Mouse (Mus musculus) kidney, embryonic 14.5 days (tissue): ENCODE data around the gene Arpc2. TPM values are rescaled to one million over a fixed set of nuclear protein-coding genes. Genes with fewer than 3 reads are reported as not detected.

Experiments
- ATAC-seq: fragments of 200-750 bp; cut with Nextera tagmentation; 2 replicates; pipeline ENCODE4 v1.8.0; 2017; ENCODE audit warnings: moderate number of reproducible peaks, mild to moderate bottlenecking, moderate TSS enrichment, moderate library complexity; ENCODE audit not compliant: low FRiP score, low TSS enrichment
- H3K27ac ChIP-seq: fragments of 300-500 bp; sonication (generic); 2 replicates; pipeline ENCODE4 v1.5.1; 2014; ENCODE audit warnings: low read depth, mild to moderate bottlenecking, low read length, moderate library complexity, mixed read lengths
- H3K27me3 ChIP-seq: fragments of 300-500 bp; sonication (generic); 2 replicates; pipeline ENCODE4 v1.6.1; 2014; ENCODE audit warnings: mild to moderate bottlenecking, low read length; ENCODE audit not compliant: control insufficient read depth, insufficient read depth
- H3K36me3 ChIP-seq: fragments of 300-500 bp; sonication (generic); 2 replicates; pipeline ENCODE4 v1.6.1; 2014; ENCODE audit warnings: low read length, mixed read lengths; ENCODE audit not compliant: control insufficient read depth, insufficient read depth
- H3K4me1 ChIP-seq: fragments of 300-500 bp; sonication (generic); 2 replicates; pipeline ENCODE4 v1.6.1; 2014; ENCODE audit warnings: low read length, mixed read lengths; ENCODE audit not compliant: control insufficient read depth, insufficient read depth
- H3K4me2 ChIP-seq: fragments of 300-500 bp; sonication (generic); replicated peaks from 2 replicates; pipeline ENCODE4 v1.6.1; 2014; ENCODE audit warnings: low read depth, mild to moderate bottlenecking, low read length
- H3K4me3 ChIP-seq: fragments of 300-500 bp; sonication (generic); 2 replicates; pipeline ENCODE4 v1.5.1; 2014; ENCODE audit warnings: mild to moderate bottlenecking, low read length
- H3K9ac ChIP-seq: fragments of 300-500 bp; sonication (generic); 2 replicates; pipeline ENCODE4 v1.6.1; 2014; ENCODE audit warnings: low read depth, mild to moderate bottlenecking, low read length, moderate library complexity
- H3K9me3 ChIP-seq: fragments of 300-500 bp; sonication (generic); 2 replicates; pipeline ENCODE4 v1.6.1; 2016; ENCODE audit warnings: low read length; ENCODE audit not compliant: control insufficient read depth
- WGBS: fragments of 180-500 bp; shearing (Covaris S2); extraction: QIAGEN DNeasy Blood & Tissue Kit; methylation state at CpG from one replicate; pipeline ENCODE4 v1.1.7; 2014; 5-methylcytosine and 5-hydroxymethylcytosine counted together
- polyA plus RNA-seq: library from polyadenylated mRNA; unstranded; fragments of >200 nt; fragmentation: Nextera tagmentation; extraction: Ambion mirVana; gene quantifications from 2 replicates; pipeline ENCODE4 v1.2.1, GENCODE M21; 2014

The Arpc2 gene
- polyA plus RNA-seq, 1 experiment from 2014 or later = 378 TPM

- Histone ChIP-seq H3K4me1 (peaks cover 28% of the 10 kb centered on the region), H3K4me3 (no peak overlapping the region), H3K9me3 (no peaks in the 10 kb centered on the region), H3K9ac (no peak overlapping the region), H3K27ac (no peak overlapping the region), H3K4me2 (no peak overlapping the region), H3K36me3 (peaks cover 47% of the 10 kb centered on the region; the same call in 1 of the 2 replicates), H3K27me3 (no peaks in the 10 kb centered on the region)
- WGBS = 88% methylated on average over 11 of the region's 11 CpGs
- ATAC-seq = no peak
Measured at GRCm38 (mm10) chr1:74292331-74293020, 56.6 kb downstream of the Arpc2 start.

- Histone ChIP-seq H3K4me1 (peaks cover 32% of the 10 kb centered on the region), H3K4me3 (no peak overlapping the region), H3K9me3 (no peaks in the 10 kb centered on the region), H3K27me3 (no peaks in the 10 kb centered on the region), H3K36me3 (peaks cover 46% of the 10 kb centered on the region; the same call in 1 of the 2 replicates), H3K9ac (no peak overlapping the region), H3K27ac (no peak overlapping the region), H3K4me2 (no peak overlapping the region)
- 87% methylated on average over 8 of the region's 8 CpGs for WGBS
- ATAC-seq = no peak
Measured at GRCm38 (mm10) chr1:74293306-74293960, 57.5 kb downstream of the Arpc2 start.

GRCm38 (mm10) chr1:74294090-74294643 is 58.3 kb downstream of the Arpc2 start:
- no peak overlapping the region for H3K4me2 ChIP-seq
- peaks cover 39% of the 10 kb centered on the region; the same call in 1 of the 2 replicates for H3K36me3 ChIP-seq
- H3K4me1 ChIP-seq = peaks cover 34% of the 10 kb centered on the region
- H3K27ac ChIP-seq = no peak overlapping the region
- H3K9me3 ChIP-seq = no peaks in the 10 kb centered on the region
- WGBS = 98% methylated on average over 3 of the region's 3 CpGs
- no peak overlapping the region for H3K4me3 ChIP-seq
- no peaks in the 10 kb centered on the region for H3K27me3 ChIP-seq
- no peak overlapping the region for H3K9ac ChIP-seq
- no peak for ATAC-seq

GRCm38 (mm10) chr1:74294733-74295455 is 59.0 kb downstream of the Arpc2 start:
- no peak for ATAC-seq
- Histone ChIP-seq H3K27ac (peak overlapping the region; percentile 95), H3K27me3 (no peaks in the 10 kb centered on the region), H3K9ac (peak overlapping the region; percentile 50; the same call in 1 of the 2 replicates), H3K36me3 (peaks cover 34% of the 10 kb centered on the region; the same call in 1 of the 2 replicates), H3K4me2 (no peak overlapping the region), H3K9me3 (no peaks in the 10 kb centered on the region), H3K4me1 (peaks cover 37% of the 10 kb centered on the region), H3K4me3 (no peak overlapping the region)
- WGBS = 86% methylated on average over 6 of the region's 6 CpGs

GRCm38 (mm10) chr1:74295456-74296171 is 59.7 kb downstream of the Arpc2 start:
- Histone ChIP-seq H3K4me3 (peak overlapping the region; percentile 13; the same call in 1 of the 2 replicates), H3K9me3 (no peaks in the 10 kb centered on the region), H3K4me1 (peaks cover 37% of the 10 kb centered on the region), H3K4me2 (peak overlapping the region; percentile 34), H3K27ac (peak overlapping the region; percentile 95), H3K27me3 (no peaks in the 10 kb centered on the region), H3K9ac (peak overlapping the region; percentile 50; the same call in 1 of the 2 replicates), H3K36me3 (peaks cover 27% of the 10 kb centered on the region; the same call in 1 of the 2 replicates)
- 13% methylated on average over 9 of the region's 9 CpGs for WGBS
- ATAC-seq = peak; percentile 90

GRCm38 (mm10) chr1:74296477-74296876 is 60.6 kb downstream of the Arpc2 start:
- no peaks in the 10 kb centered on the region for H3K9me3 ChIP-seq
- H3K4me2 ChIP-seq = peak overlapping the region; percentile 34; the same call in 1 of the 2 replicates
- H3K4me3 ChIP-seq = no peak overlapping the region
- H3K27ac ChIP-seq = peak overlapping the region; percentile 95
- H3K36me3 ChIP-seq = peaks cover 21% of the 10 kb centered on the region; the same call in 1 of the 2 replicates
- H3K27me3 ChIP-seq = no peaks in the 10 kb centered on the region
- peaks cover 37% of the 10 kb centered on the region for H3K4me1 ChIP-seq
- peak; percentile 40; the same call in 1 of the 2 replicates for ATAC-seq
- WGBS = 10% methylated on average over 6 of the region's 6 CpGs
- H3K9ac ChIP-seq = no peak overlapping the region

- WGBS = 42% methylated on average over 3 of the region's 3 CpGs
- no peak overlapping the region for H3K4me3 ChIP-seq
- peak overlapping the region; percentile 95 for H3K27ac ChIP-seq
- H3K4me1 ChIP-seq = peaks cover 37% of the 10 kb centered on the region
- peaks cover 14% of the 10 kb centered on the region; the same call in 1 of the 2 replicates for H3K36me3 ChIP-seq
- H3K4me2 ChIP-seq = no peak overlapping the region
- H3K9ac ChIP-seq = no peak overlapping the region
- no peaks in the 10 kb centered on the region for H3K27me3 ChIP-seq
- 0 out of 2 replicates have a peak, but pooled peaks have one; percentile 6 for ATAC-seq
- H3K9me3 ChIP-seq = no peaks in the 10 kb centered on the region
Measured at GRCm38 (mm10) chr1:74297269-74297668, 61.4 kb downstream of the Arpc2 start.

- H3K9me3 ChIP-seq = no peaks in the 10 kb centered on the region
- ATAC-seq = no peak
- H3K27ac ChIP-seq = no peak overlapping the region; the same call in 1 of the 2 replicates
- H3K4me3 ChIP-seq = no peak overlapping the region
- 86% methylated on average over 5 of the region's 5 CpGs for WGBS
- H3K36me3 ChIP-seq = 0 out of 2 replicates have a peak, but pooled peaks cover 6% of the 10 kb centered on the region
- peaks cover 43% of the 10 kb centered on the region for H3K4me1 ChIP-seq
- H3K4me2 ChIP-seq = no peak overlapping the region
- no peaks in the 10 kb centered on the region for H3K27me3 ChIP-seq
- no peak overlapping the region; the same call in 1 of the 2 replicates for H3K9ac ChIP-seq
Measured at GRCm38 (mm10) chr1:74298157-74298750, 62.4 kb downstream of the Arpc2 start.
